Mouse (Mus musculus): ENCODE results near the gene Pde4d. TPM values are rescaled to one million over a fixed set of nuclear protein-coding genes. Genes with fewer than 3 reads are reported as not detected.

The Pde4d gene
- polyA plus RNA-seq, 1 experiment from 2014 or later, result 29.2 TPM

GRCm38 (mm10) chr13:109605140-109605539, 1155.4 kb downstream of the Pde4d start:
- H3K9ac ChIP-seq (ENCODE audit: low read length), result no peak overlapping the region
- no peak overlapping the region for H3K4me2 ChIP-seq (ENCODE audit: low read length)
- H3K27me3 ChIP-seq (ENCODE audit: control insufficient read depth, insufficient read depth, low read length), result no peaks in the 10 kb centered on the region
- H3K4me1 ChIP-seq (ENCODE audit: control insufficient read depth in 2 of 2, insufficient read depth in 2 of 2, low read length in 2 of 2), result no peaks in the 10 kb centered on the region
- H3K9me3 ChIP-seq (ENCODE audit: control insufficient read depth, low read length), result no peaks in the 10 kb centered on the region
- no peak overlapping the region for H3K4me3 ChIP-seq (ENCODE audit: control insufficient read depth in 1 of 2, insufficient read depth in 1 of 2, low read depth in 1 of 2, low read length in 2 of 2)
- no peaks in the 10 kb centered on the region for H3K36me3 ChIP-seq (ENCODE audit: control insufficient read depth, insufficient read depth, low read length)
- no peak for ATAC-seq (ENCODE audit: insufficient number of reproducible peaks, insufficient read depth, low FRiP score, low read depth)
- WGBS, result 66% methylated on average over 1 of the region's 1 CpGs
- no peak overlapping the region for H3K27ac ChIP-seq (replicated peaks in 1 of 2; ENCODE audit: control insufficient read depth in 1 of 2, insufficient read depth in 1 of 2, low read depth in 2 of 2, low read length in 2 of 2)

- ATAC-seq (ENCODE audit: insufficient number of reproducible peaks, insufficient read depth, low FRiP score, low read depth), result no peak
- Histone ChIP-seq H3K4me1 (ENCODE audit: control insufficient read depth in 2 of 2, insufficient read depth in 2 of 2, low read length in 2 of 2) (no peaks in the 10 kb centered on the region), H3K27me3 (ENCODE audit: control insufficient read depth, insufficient read depth, low read length) (no peaks in the 10 kb centered on the region), H3K27ac (replicated peaks in 1 of 2; ENCODE audit: control insufficient read depth in 1 of 2, insufficient read depth in 1 of 2, low read depth in 2 of 2, low read length in 2 of 2) (no peak overlapping the region), H3K4me3 (ENCODE audit: control insufficient read depth in 1 of 2, insufficient read depth in 1 of 2, low read depth in 1 of 2, low read length in 2 of 2) (no peak overlapping the region), H3K9ac (ENCODE audit: low read length) (no peak overlapping the region), H3K36me3 (ENCODE audit: control insufficient read depth, insufficient read depth, low read length) (no peaks in the 10 kb centered on the region), H3K4me2 (ENCODE audit: low read length) (no peak overlapping the region), H3K9me3 (ENCODE audit: control insufficient read depth, low read length) (no peaks in the 10 kb centered on the region)
- 64% methylated on average over 9 of the region's 9 CpGs for WGBS
These were observed 1159.5 kb downstream of the Pde4d start for GRCm38 (mm10) chr13:109609106-109609804.

GRCm38 (mm10) chr13:109609805-109610187, 1160.0 kb downstream of the Pde4d start:
- Histone ChIP-seq H3K4me3 (ENCODE audit: control insufficient read depth in 1 of 2, insufficient read depth in 1 of 2, low read depth in 1 of 2, low read length in 2 of 2) (no peak overlapping the region), H3K27me3 (ENCODE audit: control insufficient read depth, insufficient read depth, low read length) (no peaks in the 10 kb centered on the region), H3K9ac (ENCODE audit: low read length) (no peak overlapping the region), H3K9me3 (ENCODE audit: control insufficient read depth, low read length) (no peaks in the 10 kb centered on the region), H3K4me1 (ENCODE audit: control insufficient read depth in 2 of 2, insufficient read depth in 2 of 2, low read length in 2 of 2) (no peaks in the 10 kb centered on the region), H3K27ac (replicated peaks in 1 of 2; ENCODE audit: control insufficient read depth in 1 of 2, insufficient read depth in 1 of 2, low read depth in 2 of 2, low read length in 2 of 2) (no peak overlapping the region), H3K4me2 (ENCODE audit: low read length) (no peak overlapping the region), H3K36me3 (ENCODE audit: control insufficient read depth, insufficient read depth, low read length) (no peaks in the 10 kb centered on the region)
- WGBS, result 6% methylated on average over 3 of the region's 3 CpGs
- ATAC-seq (ENCODE audit: insufficient number of reproducible peaks, insufficient read depth, low FRiP score, low read depth), result no peak

GRCm38 (mm10) chr13:109610772-109611171, 1161.0 kb downstream of the Pde4d start:
- H3K9me3 ChIP-seq (ENCODE audit: control insufficient read depth, low read length), result no peaks in the 10 kb centered on the region
- no peaks in the 10 kb centered on the region for H3K36me3 ChIP-seq (ENCODE audit: control insufficient read depth, insufficient read depth, low read length)
- WGBS, result 92% methylated on average over 2 of the region's 2 CpGs
- no peak overlapping the region for H3K4me3 ChIP-seq (ENCODE audit: control insufficient read depth in 1 of 2, insufficient read depth in 1 of 2, low read depth in 1 of 2, low read length in 2 of 2)
- H3K27me3 ChIP-seq (ENCODE audit: control insufficient read depth, insufficient read depth, low read length), result no peaks in the 10 kb centered on the region
- no peaks in the 10 kb centered on the region for H3K4me1 ChIP-seq (ENCODE audit: control insufficient read depth in 2 of 2, insufficient read depth in 2 of 2, low read length in 2 of 2)
- no peak overlapping the region for H3K27ac ChIP-seq (replicated peaks in 1 of 2; ENCODE audit: control insufficient read depth in 1 of 2, insufficient read depth in 1 of 2, low read depth in 2 of 2, low read length in 2 of 2)
- no peak for ATAC-seq (ENCODE audit: insufficient number of reproducible peaks, insufficient read depth, low FRiP score, low read depth)
- no peak overlapping the region for H3K9ac ChIP-seq (ENCODE audit: low read length)
- no peak overlapping the region for H3K4me2 ChIP-seq (ENCODE audit: low read length)

- WGBS, result 59% methylated on average over 8 of the region's 8 CpGs
- no peak for ATAC-seq (ENCODE audit: insufficient number of reproducible peaks, insufficient read depth, low FRiP score, low read depth)
- H3K36me3 ChIP-seq (ENCODE audit: control insufficient read depth, insufficient read depth, low read length), result no peaks in the 10 kb centered on the region
- no peaks in the 10 kb centered on the region for H3K27me3 ChIP-seq (ENCODE audit: control insufficient read depth, insufficient read depth, low read length)
- no peak overlapping the region for H3K4me3 ChIP-seq (ENCODE audit: control insufficient read depth in 1 of 2, insufficient read depth in 1 of 2, low read depth in 1 of 2, low read length in 2 of 2)
- no peaks in the 10 kb centered on the region; a peak in 1 of 4 replicates for H3K4me1 ChIP-seq (ENCODE audit: control insufficient read depth in 2 of 2, insufficient read depth in 2 of 2, low read length in 2 of 2)
- H3K9ac ChIP-seq (ENCODE audit: low read length), result no peak overlapping the region
- no peak overlapping the region for H3K4me2 ChIP-seq (ENCODE audit: low read length)
- no peak overlapping the region for H3K27ac ChIP-seq (replicated peaks in 1 of 2; ENCODE audit: control insufficient read depth in 1 of 2, insufficient read depth in 1 of 2, low read depth in 2 of 2, low read length in 2 of 2)
- H3K9me3 ChIP-seq (ENCODE audit: control insufficient read depth, low read length), result no peaks in the 10 kb centered on the region
These were observed 1165.6 kb downstream of the Pde4d start for GRCm38 (mm10) chr13:109615213-109615784.

- peak overlapping the region; percentile 46; the same call in 1 of the 2 replicates for H3K9ac ChIP-seq (ENCODE audit: low read length)
- no peak for ATAC-seq (ENCODE audit: insufficient number of reproducible peaks, insufficient read depth, low FRiP score, low read depth)
- no peaks in the 10 kb centered on the region for H3K36me3 ChIP-seq (ENCODE audit: control insufficient read depth, insufficient read depth, low read length)
- H3K9me3 ChIP-seq (ENCODE audit: control insufficient read depth, low read length), result no peaks in the 10 kb centered on the region
- no peaks in the 10 kb centered on the region; a peak in 1 of 4 replicates for H3K4me1 ChIP-seq (ENCODE audit: control insufficient read depth in 2 of 2, insufficient read depth in 2 of 2, low read length in 2 of 2)
- no peak overlapping the region for H3K4me3 ChIP-seq (ENCODE audit: control insufficient read depth in 1 of 2, insufficient read depth in 1 of 2, low read depth in 1 of 2, low read length in 2 of 2)
- H3K27ac ChIP-seq (replicated peaks in 1 of 2; ENCODE audit: control insufficient read depth in 1 of 2, insufficient read depth in 1 of 2, low read depth in 2 of 2, low read length in 2 of 2), result no peak overlapping the region
- H3K27me3 ChIP-seq (ENCODE audit: control insufficient read depth, insufficient read depth, low read length), result no peaks in the 10 kb centered on the region
- 14% methylated on average over 7 of the region's 7 CpGs for WGBS
- H3K4me2 ChIP-seq (ENCODE audit: low read length), result peak overlapping the region; percentile 34
These were observed 1166.1 kb downstream of the Pde4d start for GRCm38 (mm10) chr13:109615785-109616281.

GRCm38 (mm10) chr13:109619158-109619657, 1169.5 kb downstream of the Pde4d start:
- H3K4me2 ChIP-seq (ENCODE audit: low read length), result no peak overlapping the region
- H3K9ac ChIP-seq (ENCODE audit: low read length), result no peak overlapping the region
- H3K36me3 ChIP-seq (ENCODE audit: control insufficient read depth, insufficient read depth, low read length), result no peaks in the 10 kb centered on the region
- no peak for ATAC-seq (ENCODE audit: insufficient number of reproducible peaks, insufficient read depth, low FRiP score, low read depth)
- no peaks in the 10 kb centered on the region for H3K27me3 ChIP-seq (ENCODE audit: control insufficient read depth, insufficient read depth, low read length)
- H3K4me3 ChIP-seq (ENCODE audit: control insufficient read depth in 1 of 2, insufficient read depth in 1 of 2, low read depth in 1 of 2, low read length in 2 of 2), result no peak overlapping the region
- WGBS, result 62% methylated on average over 2 of the region's 2 CpGs
- H3K27ac ChIP-seq (replicated peaks in 1 of 2; ENCODE audit: control insufficient read depth in 1 of 2, insufficient read depth in 1 of 2, low read depth in 2 of 2, low read length in 2 of 2), result no peak overlapping the region
- no peaks in the 10 kb centered on the region for H3K9me3 ChIP-seq (ENCODE audit: control insufficient read depth, low read length)
- peaks cover 5 to 6% of the 10 kb centered on the region in 2 experiments for H3K4me1 ChIP-seq (ENCODE audit: control insufficient read depth in 2 of 2, insufficient read depth in 2 of 2, low read length in 2 of 2)
